Mouse (Mus musculus) layer of hippocampus, adult 18-20 months (tissue): Measurements from ENCODE around the gene Fcrl6. TPM values are rescaled to one million over a fixed set of nuclear protein-coding genes. Genes with fewer than 3 reads are reported as not detected.

Experiments used
- DNase-seq, 2 experiments: peaks; one replicate each; pipeline ENCODE4 v3.0.0; 2022; ENCODE audit warnings: low spot score in 2 of 2
- total RNA-seq, 2 experiments: library from RNA; stranded (reverse); gene quantifications; 2 replicates each; pipeline ENCODE4 v1.2.3; 2021

Gene Fcrl6
- total RNA-seq, 2 experiments from 2014 or later: not detected

GRCm38 (mm10) chr1:172549314-172549713 is 53.0 kb downstream of the Fcrl6 start:
- DNase-seq: no peak

GRCm38 (mm10) chr1:172548501-172548900 is 53.9 kb downstream of the Fcrl6 start:
- no peak for DNase-seq

Other genes with a start within 250 kb of the Fcrl6 start
- 1 to 10 TPM; 7.8 to 8.5 TPM for gene Pigm, start 226.0 kb downstream of the Fcrl6 start, total RNA-seq
- gene Slamf9, start 127.2 kb downstream of the Fcrl6 start, total RNA-seq: under 1 TPM; 0.33 to 0.47 TPM
- 1 to 10 TPM; 3.9 to 4.8 TPM for gene Igsf9, start 120.8 kb downstream of the Fcrl6 start, total RNA-seq
- 10 to 100 TPM in 1 of 2 experiments, 1 to 10 TPM in 1; 9.2 to 11.7 TPM for gene Tagln2, start 102.5 kb downstream of the Fcrl6 start, total RNA-seq
- 1 to 10 TPM; 3.4 to 4.0 TPM for gene Cfap45, start 81.8 kb downstream of the Fcrl6 start, total RNA-seq
- gene Vsig8, start 46.6 kb downstream of the Fcrl6 start, total RNA-seq: under 1 TPM; 0.27 to 0.43 TPM
- not detected for gene Slamf8, start 12.0 kb downstream of the Fcrl6 start, total RNA-seq
- gene Dusp23, start 30.4 kb upstream of the Fcrl6 start, total RNA-seq: 1 to 10 TPM; 5.9 to 8.5 TPM
- gene Crp, start 95.5 kb upstream of the Fcrl6 start, total RNA-seq: not detected